Mouse (Mus musculus) heart, postnatal 0 days (tissue): Measurements from ENCODE around the gene Gm3952. TPM values are rescaled to one million over a fixed set of nuclear protein-coding genes. Genes with fewer than 3 reads are reported as not detected.

ENCODE experiments used
- ATAC-seq: fragments of 200-750 bp; cut with Nextera tagmentation; 2 replicates; pipeline ENCODE4 v1.8.0; 2017; ENCODE audit warnings: low read depth, moderate number of reproducible peaks, moderate library complexity; ENCODE audit not compliant: insufficient read depth
- DNase-seq: peaks from one replicate; pipeline ENCODE4 v3.0.0-alpha.2; 2016; ENCODE audit warnings: low spot score
- H3K27ac ChIP-seq: fragments of 300-500 bp; sonication (generic); 2 replicates; pipeline ENCODE4 v1.5.1; 2014; ENCODE audit warnings: low read depth, mild to moderate bottlenecking
- H3K27me3 ChIP-seq: fragments of 300-500 bp; sonication (generic); 2 replicates; pipeline ENCODE4 v1.6.1; 2014; ENCODE audit warnings: low read length, mixed read lengths; ENCODE audit not compliant: control insufficient read depth, insufficient read depth
- H3K36me3 ChIP-seq: fragments of 300-500 bp; sonication (generic); replicated peaks from 2 replicates; pipeline ENCODE4 v1.6.1; 2014; ENCODE audit warnings: low read length, mixed read lengths; ENCODE audit not compliant: control insufficient read depth, insufficient read depth
- H3K4me1 ChIP-seq: fragments of 300-500 bp; sonication (generic); 2 replicates; pipeline ENCODE4 v1.6.1; 2014; ENCODE audit warnings: antibody characterized with exemption; ENCODE audit not compliant: control insufficient read depth, insufficient read depth
- H3K4me2 ChIP-seq: fragments of 300-500 bp; sonication (generic); 2 replicates; pipeline ENCODE4 v1.6.1; 2014; ENCODE audit warnings: low read depth, mild to moderate bottlenecking, low read length, moderate library complexity
- H3K4me3 ChIP-seq: fragments of 300-500 bp; sonication (generic); 2 replicates; pipeline ENCODE4 v1.5.1; 2014; ENCODE audit warnings: low read depth, low read length
- H3K9ac ChIP-seq: fragments of 300-500 bp; sonication (generic); replicated peaks from 2 replicates; pipeline ENCODE4 v1.6.1; 2014; ENCODE audit warnings: low read depth, low read length, mixed read lengths
- H3K9me3 ChIP-seq: fragments of 300-500 bp; sonication (generic); replicated peaks from 2 replicates; pipeline ENCODE4 v1.6.1; 2016; ENCODE audit warnings: low read length; ENCODE audit not compliant: control insufficient read depth
- CTCF ChIP-seq: IDR thresholded peaks from 2 replicates; pipeline ENCODE4 v1.5.1; 2016; ENCODE audit warnings: antibody characterized with exemption, control low read depth, low read depth
- EP300 ChIP-seq: IDR thresholded peaks from 2 replicates; pipeline ENCODE4 v1.6.1; 2016; ENCODE audit warnings: antibody characterized with exemption, low read depth
- WGBS: fragments of 180-500 bp; shearing (Covaris S2); extraction: QIAGEN DNeasy Blood & Tissue Kit; methylation state at CpG from one replicate; pipeline ENCODE4 v1.1.7; 2014; 5-methylcytosine and 5-hydroxymethylcytosine counted together
- polyA plus RNA-seq: library from polyadenylated mRNA; unstranded; fragments of >200 nt; fragmentation: Nextera tagmentation; extraction: Ambion mirVana; gene quantifications from 2 replicates; pipeline ENCODE4 v1.2.1, GENCODE M21; 2015
- total RNA-seq: library from RNA; depleted of rRNA; stranded (reverse); fragments of >200 nt; gene quantifications from 2 replicates; pipeline ENCODE4 v1.2.3, GENCODE M21; 2014; ENCODE audit warnings: low replicate concordance; rRNA removed

The Gm3952 gene
- total RNA-seq (not detected in 2 replicates), polyA plus RNA-seq (not detected in 2 replicates)

GRCm38 (mm10) chr8:128798594-128798993, at the start of gene Gm3952:
Gene Gm3952 (minus strand): TSS chr8:128798694.
- no peak for ATAC-seq
- TF ChIP-seq CTCF (no peak), EP300 (no peak)
- Histone ChIP-seq H3K27me3 (no peaks in the 10 kb centered on the region), H3K4me1 (no peaks in the 10 kb centered on the region), H3K4me2 (no peak within 1 kb of the TSS), H3K9ac (no peak within 1 kb of the TSS), H3K9me3 (no peaks in the 10 kb centered on the region), H3K4me3 (no peak within 1 kb of the TSS), H3K27ac (no peak within 1 kb of the TSS), H3K36me3 (no peaks in the 10 kb centered on the region)
- no peak for DNase-seq
- WGBS: 76% methylated on average over 1 of the region's 1 CpGs

DNA sequence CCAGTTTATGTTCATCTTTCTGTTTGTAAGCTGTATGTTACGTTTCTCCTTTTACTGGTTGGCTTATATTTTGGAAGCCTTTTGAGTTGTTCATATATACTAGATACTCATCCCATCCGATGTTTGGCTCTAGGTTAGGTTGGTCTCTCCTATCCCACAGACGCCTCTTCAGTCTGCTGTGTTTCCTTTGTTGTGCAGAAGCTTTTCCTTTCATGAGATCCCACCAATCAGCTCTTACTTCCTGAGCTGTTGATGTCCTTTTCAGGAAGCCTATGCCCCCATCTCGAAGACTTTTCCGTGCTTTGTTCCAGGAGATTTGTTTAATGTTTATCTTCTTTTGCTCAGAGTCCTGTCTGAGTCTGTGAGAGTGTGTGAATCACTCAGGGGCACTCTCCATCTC, 45.3 kb upstream of the Gm3952 start:
- Histone ChIP-seq H3K4me2 (no peak overlapping the region), H3K27me3 (no peaks in the 10 kb centered on the region), H3K4me1 (no peaks in the 10 kb centered on the region), H3K36me3 (no peaks in the 10 kb centered on the region), H3K9me3 (no peaks in the 10 kb centered on the region), H3K27ac (no peak overlapping the region), H3K4me3 (no peak overlapping the region), H3K9ac (no peak overlapping the region)
- no peak for TF ChIP-seq EP300
- no peak for TF ChIP-seq CTCF
- 38% methylated on average over 5 of the region's 5 CpGs for WGBS
- no peak for DNase-seq
- ATAC-seq: no peak

DNA sequence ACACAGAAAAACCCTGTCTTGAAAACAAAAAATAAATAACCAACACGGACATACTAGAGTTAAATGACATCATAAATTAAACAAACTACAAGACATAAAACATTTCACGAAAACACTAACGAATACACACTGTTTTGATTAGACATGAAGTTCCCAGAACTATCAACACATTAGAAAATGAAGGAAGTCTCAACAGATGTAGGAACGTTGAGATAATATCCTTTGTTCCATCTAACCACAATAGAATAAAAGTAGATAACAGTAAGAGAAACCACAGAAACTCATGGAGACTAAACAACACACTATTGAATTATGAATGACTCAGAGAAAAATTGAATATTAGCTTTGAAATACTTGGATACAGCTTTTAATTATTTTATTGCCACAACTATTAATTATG, 14.0 kb upstream of the Gm3952 start:
- H3K9me3 ChIP-seq: no peaks in the 10 kb centered on the region
- no peak overlapping the region for H3K4me2 ChIP-seq
- TF ChIP-seq CTCF (no peak), EP300 (no peak)
- ATAC-seq (no peak), DNase-seq (no peak)
- no peaks in the 10 kb centered on the region for H3K4me1 ChIP-seq
- no peak overlapping the region for H3K4me3 ChIP-seq
- H3K36me3 ChIP-seq: no peaks in the 10 kb centered on the region
- no peak overlapping the region for H3K27ac ChIP-seq
- H3K27me3 ChIP-seq: no peaks in the 10 kb centered on the region
- WGBS: 62% methylated on average over 4 of the region's 4 CpGs
- no peak overlapping the region for H3K9ac ChIP-seq

GRCm38 (mm10) chr8:128735692-128736091, 62.8 kb downstream of the Gm3952 start:
- Histone ChIP-seq H3K4me3 (no peak overlapping the region), H3K36me3 (peaks cover 60% of the 10 kb centered on the region), H3K27ac (no peak overlapping the region), H3K27me3 (no peaks in the 10 kb centered on the region), H3K9ac (no peak overlapping the region), H3K9me3 (no peaks in the 10 kb centered on the region), H3K4me1 (no peaks in the 10 kb centered on the region), H3K4me2 (no peak overlapping the region)
- 97% methylated on average over 3 of the region's 3 CpGs for WGBS
- TF ChIP-seq EP300 (no peak), CTCF (no peak)
- ATAC-seq (no peak), DNase-seq (no peak)

DNA sequence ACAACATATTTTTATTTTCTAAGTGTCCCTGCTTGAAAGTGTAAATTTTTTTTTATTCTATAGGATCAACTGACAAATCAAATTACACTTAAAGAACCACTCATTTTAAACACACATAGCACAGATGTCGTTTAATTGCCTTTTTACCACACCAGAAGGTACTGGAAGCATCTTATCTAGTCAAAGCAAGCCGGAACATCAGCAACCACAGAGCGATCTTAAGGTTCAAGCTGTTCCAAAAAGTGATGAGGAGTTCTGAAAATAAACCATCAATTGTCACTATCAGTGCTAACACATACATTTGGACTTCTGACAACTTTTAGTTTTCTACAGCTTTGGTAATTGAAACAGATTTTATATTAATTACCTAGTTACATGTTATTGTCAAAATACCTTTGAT, 64.4 kb downstream of the Gm3952 start:
- Histone ChIP-seq H3K4me3 (no peak overlapping the region), H3K9me3 (no peaks in the 10 kb centered on the region), H3K4me2 (no peak overlapping the region), H3K4me1 (no peaks in the 10 kb centered on the region), H3K27ac (no peak overlapping the region), H3K9ac (no peak overlapping the region), H3K36me3 (peaks cover 72% of the 10 kb centered on the region), H3K27me3 (no peaks in the 10 kb centered on the region)
- DNase-seq (no peak), ATAC-seq (no peak)
- 91% methylated on average over 3 of the region's 3 CpGs for WGBS
- TF ChIP-seq EP300 (no peak), CTCF (no peak)

DNA sequence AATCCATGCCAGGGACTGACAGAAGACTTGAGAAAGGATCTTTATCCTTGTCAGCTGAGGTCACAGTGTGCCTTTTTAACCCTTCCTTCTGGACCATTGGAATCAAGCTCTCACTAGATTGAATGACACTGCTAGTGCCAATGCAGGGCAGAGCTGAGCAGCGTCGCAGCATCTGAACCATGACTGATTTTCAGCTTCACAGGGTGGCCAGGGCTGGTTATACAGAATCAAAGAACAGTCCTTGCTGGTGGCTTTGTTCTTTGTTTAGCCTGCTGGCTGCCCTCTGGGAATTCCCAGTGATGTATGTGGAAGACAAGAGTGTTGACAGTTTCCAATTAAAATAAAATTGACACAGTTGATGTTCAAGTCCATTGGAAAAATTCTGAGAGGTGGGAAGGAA, 66.2 kb downstream of the Gm3952 start:
- Histone ChIP-seq H3K4me1 (no peaks in the 10 kb centered on the region), H3K36me3 (peaks cover 74% of the 10 kb centered on the region)

More for the DNA sequence above, 66.2 kb downstream of the Gm3952 start:
- Histone ChIP-seq H3K4me2 (no peak overlapping the region), H3K9me3 (no peaks in the 10 kb centered on the region), H3K9ac (no peak overlapping the region), H3K4me3 (no peak overlapping the region), H3K27me3 (no peaks in the 10 kb centered on the region), H3K27ac (no peak overlapping the region)
- ATAC-seq: no peak
- TF ChIP-seq CTCF: no peak
- no peak for TF ChIP-seq EP300
- 79% methylated on average over 2 of the region's 2 CpGs for WGBS
- no peak for DNase-seq
